Mouse (Mus musculus) kidney, postnatal 0 days (tissue): Measurements from ENCODE around the gene Pla2g15. TPM values are rescaled to one million over a fixed set of nuclear protein-coding genes. Genes with fewer than 3 reads are reported as not detected.
A peak's percentile ranks its signal among the peaks of the same experiment; 100 is the strongest.

ENCODE experiments used
- ATAC-seq: fragments of 200-750 bp; cut with Nextera tagmentation; replicated peaks from 2 replicates; pipeline ENCODE4 v1.8.0; 2017; ENCODE audit warnings: low read depth, moderate number of reproducible peaks, moderate TSS enrichment, moderate library complexity; ENCODE audit not compliant: low FRiP score
- DNase-seq: peaks from one replicate; pipeline ENCODE4 v3.0.0-alpha.2; 2016; ENCODE audit warnings: low spot score
- H3K27ac ChIP-seq: fragments of 300-500 bp; sonication (generic); 2 replicates; pipeline ENCODE4 v1.5.1; 2014; ENCODE audit warnings: mild to moderate bottlenecking
- H3K27me3 ChIP-seq: fragments of 300-500 bp; sonication (generic); 2 replicates; pipeline ENCODE4 v1.6.1; 2014; ENCODE audit warnings: low read length, mixed read lengths; ENCODE audit not compliant: insufficient read depth
- H3K36me3 ChIP-seq: fragments of 300-500 bp; sonication (generic); 2 replicates; pipeline ENCODE4 v1.6.1; 2014; ENCODE audit warnings: low read length, mixed read lengths; ENCODE audit not compliant: insufficient read depth
- H3K4me1 ChIP-seq: fragments of 300-500 bp; sonication (generic); replicated peaks from 2 replicates; pipeline ENCODE4 v1.6.1; 2014; ENCODE audit warnings: antibody characterized with exemption, low read length, mixed read lengths; ENCODE audit not compliant: insufficient read depth
- H3K4me2 ChIP-seq: fragments of 300-500 bp; sonication (generic); 2 replicates; pipeline ENCODE4 v1.6.1; 2014; ENCODE audit warnings: mild to moderate bottlenecking, low read length, moderate library complexity, mixed read lengths
- H3K4me3 ChIP-seq: fragments of 300-500 bp; sonication (generic); replicated peaks from 2 replicates; pipeline ENCODE4 v1.5.1; 2014; ENCODE audit warnings: low read depth, low read length
- H3K9ac ChIP-seq: fragments of 300-500 bp; sonication (generic); 2 replicates; pipeline ENCODE4 v1.6.1; 2014; ENCODE audit warnings: low read depth, low read length
- H3K9me3 ChIP-seq: fragments of 300-500 bp; sonication (generic); replicated peaks from 2 replicates; pipeline ENCODE4 v1.6.1; 2016; ENCODE audit warnings: low read length, inconsistent platforms, mixed read lengths
- CTCF ChIP-seq: IDR thresholded peaks from 2 replicates; pipeline ENCODE4 v1.5.1; 2016; ENCODE audit warnings: antibody characterized with exemption, low read depth, mild to moderate bottlenecking, moderate library complexity
- WGBS: fragments of 180-500 bp; shearing (Covaris S2); extraction: QIAGEN DNeasy Blood & Tissue Kit; methylation state at CpG from one replicate; pipeline ENCODE4 v1.1.7; 2014; 5-methylcytosine and 5-hydroxymethylcytosine counted together
- polyA plus RNA-seq: library from polyadenylated mRNA; unstranded; fragments of >200 nt; fragmentation: Nextera tagmentation; extraction: Ambion mirVana; gene quantifications from 2 replicates; pipeline ENCODE4 v1.2.1, GENCODE M21; 2015

The Pla2g15 gene
- polyA plus RNA-seq, 1 experiment from 2014 or later = 8.1 TPM

DNA sequence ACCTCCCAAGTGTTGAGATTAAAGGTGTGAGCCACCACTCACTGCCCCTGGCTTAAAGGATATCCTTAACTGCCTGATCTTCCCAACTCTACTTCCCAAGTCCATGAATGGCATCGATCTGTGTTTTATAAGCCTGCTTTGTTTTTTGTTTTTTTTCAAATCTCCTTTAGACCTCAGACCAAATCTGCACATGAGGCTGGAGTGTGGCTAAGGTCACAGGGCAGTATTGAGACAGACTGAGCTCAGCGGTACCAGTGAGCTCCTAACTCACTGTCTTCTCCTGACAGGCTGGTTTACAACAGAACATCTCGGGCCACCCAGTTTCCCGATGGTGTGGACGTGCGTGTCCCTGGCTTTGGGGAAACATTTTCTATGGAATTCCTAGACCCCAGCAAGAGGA, 9.7 kb downstream of the Pla2g15 start:
- ATAC-seq (no peak), DNase-seq (no peak)
- H3K4me2 ChIP-seq = no peak overlapping the region
- no peaks in the 10 kb centered on the region for H3K27me3 ChIP-seq
- H3K27ac ChIP-seq = no peak overlapping the region
- H3K4me3 ChIP-seq = no peak overlapping the region
- no peak for TF ChIP-seq CTCF
- H3K4me1 ChIP-seq = no peaks in the 10 kb centered on the region
- peaks cover 8% of the 10 kb centered on the region for H3K36me3 ChIP-seq
- WGBS = 90% methylated on average over 6 of the region's 6 CpGs
- no peaks in the 10 kb centered on the region for H3K9me3 ChIP-seq
- no peak overlapping the region for H3K9ac ChIP-seq

GRCm38 (mm10) chr8:106163251-106163650, 13.1 kb downstream of the Pla2g15 start:
- Histone ChIP-seq H3K27me3 (no peaks in the 10 kb centered on the region), H3K4me3 (no peak overlapping the region), H3K4me2 (no peak overlapping the region), H3K27ac (no peak overlapping the region), H3K9ac (no peak overlapping the region), H3K9me3 (no peaks in the 10 kb centered on the region), H3K4me1 (no peaks in the 10 kb centered on the region; the same call in 1 of the 2 replicates), H3K36me3 (peaks cover 8% of the 10 kb centered on the region)
- DNase-seq (no peak), ATAC-seq (no peak)
- no peak for TF ChIP-seq CTCF
- 82% methylated on average over 9 of the region's 9 CpGs for WGBS

GRCm38 (mm10) chr8:106165460-106165859, 15.3 kb downstream of the Pla2g15 start:
- Histone ChIP-seq H3K27ac (no peak overlapping the region), H3K36me3 (peaks cover 6% of the 10 kb centered on the region), H3K4me3 (no peak overlapping the region), H3K4me1 (no peaks in the 10 kb centered on the region; the same call in 1 of the 2 replicates), H3K9me3 (no peaks in the 10 kb centered on the region), H3K9ac (no peak overlapping the region), H3K27me3 (no peaks in the 10 kb centered on the region), H3K4me2 (no peak overlapping the region)
- DNase-seq (peak; percentile 82), ATAC-seq (no peak)
- WGBS = 46% methylated on average over 4 of the region's 4 CpGs
- peak; percentile 92 for TF ChIP-seq CTCF

- under 1% methylated on average over 58 of the region's 59 CpGs for WGBS
These were observed 18.3 kb downstream of the Pla2g15 start, which contains the start of gene Slc7a6 for GRCm38 (mm10) chr8:106168356-106169016. TSS of gene Slc7a6 (plus strand) at chr8:106168857.

GRCm38 (mm10) chr8:106169017-106169933, 19.1 kb downstream of the Pla2g15 start:
- Histone ChIP-seq H3K4me3 (peak overlapping the region; percentile 81), H3K27me3 (no peaks in the 10 kb centered on the region), H3K4me1 (no peaks in the 10 kb centered on the region; the same call in 1 of the 2 replicates), H3K4me2 (peak overlapping the region; percentile 98), H3K27ac (peak overlapping the region; percentile 67), H3K9me3 (no peaks in the 10 kb centered on the region), H3K36me3 (no peaks in the 10 kb centered on the region; the same call in 1 of the 2 replicates), H3K9ac (peak overlapping the region; percentile 73)
- no peak for TF ChIP-seq CTCF
- peak; percentile 58 for DNase-seq
- peak; percentile 72 for ATAC-seq
- 1% methylated on average over 52 of the region's 54 CpGs for WGBS

More at GRCm38 (mm10) chr8:106168356-106169016, 18.3 kb downstream of the Pla2g15 start, which contains the start of gene Slc7a6:
- peak within 1 kb of the TSS; percentile 73 for H3K9ac ChIP-seq
- H3K4me2 ChIP-seq = peak within 1 kb of the TSS; percentile 98
- peak within 1 kb of the TSS; percentile 81 for H3K4me3 ChIP-seq
- no peaks in the 10 kb centered on the region for H3K27me3 ChIP-seq
- TF ChIP-seq CTCF = no peak
- no peaks in the 10 kb centered on the region for H3K9me3 ChIP-seq
- peaks cover 3% of the 10 kb centered on the region; the same call in 1 of the 2 replicates for H3K36me3 ChIP-seq
- H3K4me1 ChIP-seq = no peaks in the 10 kb centered on the region; the same call in 1 of the 2 replicates
- DNase-seq (peak; percentile 80), ATAC-seq (peak; percentile 84)
- peak within 1 kb of the TSS; percentile 67 for H3K27ac ChIP-seq

DNA sequence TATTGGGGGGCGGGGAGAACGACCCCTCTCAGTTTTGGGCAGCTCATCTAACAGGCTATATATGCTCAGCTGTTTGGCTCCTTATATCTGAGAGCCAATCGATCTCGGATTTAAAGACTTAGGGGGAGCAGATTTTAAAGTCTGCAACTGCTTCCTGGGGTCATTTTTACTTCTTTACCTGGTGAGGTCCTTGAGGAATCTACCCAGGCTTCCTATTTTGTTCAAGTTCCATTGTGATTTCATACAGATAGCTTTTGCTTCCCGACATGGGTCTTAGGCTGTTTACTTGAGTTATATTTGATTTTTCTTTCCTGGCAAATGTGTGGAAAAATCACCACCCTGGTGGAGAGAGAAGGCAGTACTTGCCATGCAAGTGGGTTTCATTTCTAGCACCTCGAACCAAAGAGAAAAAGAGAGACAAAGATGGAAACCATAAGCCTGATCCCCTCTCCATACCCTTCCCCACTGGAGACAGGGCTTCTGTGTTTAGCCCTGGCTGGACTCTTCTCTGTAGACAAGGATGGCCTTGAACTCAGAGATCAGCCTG, 19.8 kb downstream of the Pla2g15 start:
- no peaks in the 10 kb centered on the region for H3K27me3 ChIP-seq
- H3K9me3 ChIP-seq = no peaks in the 10 kb centered on the region
- H3K36me3 ChIP-seq = no peaks in the 10 kb centered on the region
- ATAC-seq (no peak), DNase-seq (no peak)
- no peak overlapping the region for H3K27ac ChIP-seq
- peak overlapping the region; percentile 81 for H3K4me3 ChIP-seq
- H3K4me2 ChIP-seq = peak overlapping the region; percentile 98
- H3K9ac ChIP-seq = 0 out of 2 replicates have a peak overlapping the region, but pooled peaks have one; percentile 73
- H3K4me1 ChIP-seq = no peaks in the 10 kb centered on the region; the same call in 1 of the 2 replicates
- TF ChIP-seq CTCF = peak; percentile 35; the same call in 1 of the 2 replicates
- WGBS = 20% methylated on average over 6 of the region's 6 CpGs
